Mouse (Mus musculus): ENCODE results near the gene H2-Q6. TPM values are rescaled to one million over a fixed set of nuclear protein-coding genes. Genes with fewer than 3 reads are reported as not detected.

H2-Q6 gene
- polyA plus RNA-seq (2012; fragmentation: generic; extraction: Trizol) = under 1 TPM in 1 of 2 experiments, not detected in 1; 0.05 TPM

GRCm38 (mm10) chr17:35424624-35425416 is at the start of gene H2-Q6:
Gene H2-Q6, plus strand, starts transcription at chr17:35424850.

DNA sequence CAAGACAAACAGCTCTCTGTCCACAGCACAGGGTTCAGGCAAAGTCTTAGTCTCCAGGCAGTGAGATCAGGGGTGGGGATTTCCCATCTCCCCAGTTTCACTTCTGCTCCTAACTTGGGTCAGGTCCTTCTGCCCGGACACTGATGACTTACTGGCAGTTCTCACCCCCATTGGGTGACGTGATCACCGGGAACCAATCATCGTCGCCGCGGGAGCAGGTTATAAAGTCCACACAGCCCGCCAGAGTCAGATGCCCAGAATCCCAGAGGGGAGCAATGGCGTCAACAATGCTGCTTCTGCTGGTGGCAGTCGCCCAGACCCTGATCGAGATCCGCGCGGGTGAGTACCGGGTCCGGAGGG is 45.3 kb upstream of the H2-Q6 start, which contains the start of gene H2-Q4:
Gene H2-Q4 (plus strand): TSS at position 249 of the 360 bp plus-strand sequence.

GRCm38 (mm10) chr17:35438885-35439284 is 14.2 kb downstream of the H2-Q6 start, which contains the start of gene H2-Q7:
Gene H2-Q7, plus strand, starts transcription at chr17:35439155.

GRCm38 (mm10) chr17:35469842-35470751 is 45.4 kb downstream of the H2-Q6 start, which contains the start of gene H2-Q10:
Gene H2-Q10, plus strand, starts transcription at chr17:35470089.

Other genes starting within 250 kb of the H2-Q6 start
- gene Aif1, start 248.8 kb upstream of the H2-Q6 start, polyA plus RNA-seq (2012; fragmentation: generic; extraction: Trizol) = under 1 TPM in 1 of 2 experiments, not detected in 1; 0.47 TPM
- gene Lst1, start 236.4 kb upstream of the H2-Q6 start, polyA plus RNA-seq (2012; fragmentation: generic; extraction: Trizol) = 10 to 100 TPM in 1 of 2 experiments, 1 to 10 TPM in 1; 1.9 to 10.8 TPM
- gene Ltb, start 230.4 kb upstream of the H2-Q6 start, polyA plus RNA-seq (2012; fragmentation: generic; extraction: Trizol) = under 1 TPM; 0.05 to 0.06 TPM
- not detected for gene Tnf, start 222.8 kb upstream of the H2-Q6 start, polyA plus RNA-seq (2012; fragmentation: generic; extraction: Trizol)
- gene Lta, start 219.5 kb upstream of the H2-Q6 start, polyA plus RNA-seq (2012; fragmentation: generic; extraction: Trizol) = under 1 TPM; 0.12 to 0.13 TPM
- gene Gm16181, start 204.0 kb upstream of the H2-Q6 start, polyA plus RNA-seq (2012; fragmentation: generic; extraction: Trizol) = under 1 TPM in 1 of 2 experiments, not detected in 1; 0.20 TPM
- gene Atp6v1g2, start 191.2 kb upstream of the H2-Q6 start, polyA plus RNA-seq (2012; fragmentation: generic; extraction: Trizol) = 1 to 10 TPM; 1.8 to 4.6 TPM
- 10 to 100 TPM; 26.9 to 35.6 TPM for gene Nfkbil1, start 189.1 kb upstream of the H2-Q6 start, polyA plus RNA-seq (2012; fragmentation: generic; extraction: Trizol)
- 100 to 1,000 TPM; 295 to 318 TPM for gene Ddx39b, start 183.1 kb upstream of the H2-Q6 start, polyA plus RNA-seq (2012; fragmentation: generic; extraction: Trizol)
- gene H2-D1, start 162.1 kb upstream of the H2-Q6 start, polyA plus RNA-seq (2012; fragmentation: generic; extraction: Trizol) = 10 to 100 TPM; 15.2 to 43.8 TPM
- 1 to 10 TPM; 1.8 to 5.9 TPM for gene H2-Q1, start 104.4 kb upstream of the H2-Q6 start, polyA plus RNA-seq (2012; fragmentation: generic; extraction: Trizol)
- under 1 TPM in 1 of 2 experiments, not detected in 1; 0.05 TPM for gene H2-Q2, start 82.6 kb upstream of the H2-Q6 start, polyA plus RNA-seq (2012; fragmentation: generic; extraction: Trizol)
- 10 to 100 TPM in 1 of 2 experiments, under 1 TPM in 1; 0.61 to 14.6 TPM for gene H2-Q4, start 45.2 kb upstream of the H2-Q6 start, polyA plus RNA-seq (2012; fragmentation: generic; extraction: Trizol)
- gene H2-Q7, start 14.3 kb downstream of the H2-Q6 start, polyA plus RNA-seq (2012; fragmentation: generic; extraction: Trizol) = under 1 TPM; 0.05 to 0.31 TPM
- gene H2-Q10, start 45.2 kb downstream of the H2-Q6 start, polyA plus RNA-seq (2012; fragmentation: generic; extraction: Trizol) = under 1 TPM in 1 of 2 experiments, not detected in 1; 0.01 TPM
- gene Pou5f1, start 81.2 kb downstream of the H2-Q6 start, polyA plus RNA-seq (2012; fragmentation: generic; extraction: Trizol) = not detected
- 10 to 100 TPM; 50.1 to 69.1 TPM for gene Tcf19, start 92.0 kb downstream of the H2-Q6 start, polyA plus RNA-seq (2012; fragmentation: generic; extraction: Trizol)
- gene Cchcr1, start 92.2 kb downstream of the H2-Q6 start, polyA plus RNA-seq (2012; fragmentation: generic; extraction: Trizol) = 10 to 100 TPM; 22.4 to 23.7 TPM
- gene Psors1c2, start 108.4 kb downstream of the H2-Q6 start, polyA plus RNA-seq (2012; fragmentation: generic; extraction: Trizol) = under 1 TPM; 0.05 to 0.59 TPM
- 10 to 100 TPM in 1 of 2 experiments, 1 to 10 TPM in 1; 4.7 to 32.6 TPM for gene Cdsn, start 127.3 kb downstream of the H2-Q6 start, polyA plus RNA-seq (2012; fragmentation: generic; extraction: Trizol)
- not detected for gene 2300002M23Rik, start 142.6 kb downstream of the H2-Q6 start, polyA plus RNA-seq (2012; fragmentation: generic; extraction: Trizol)
- gene Sfta2, start 176.7 kb downstream of the H2-Q6 start, polyA plus RNA-seq (2012; fragmentation: generic; extraction: Trizol) = not detected
- not detected for gene Gm9573, start 201.8 kb downstream of the H2-Q6 start, polyA plus RNA-seq (2012; fragmentation: generic; extraction: Trizol)
- gene Mucl3, start 218.8 kb downstream of the H2-Q6 start, polyA plus RNA-seq (2012; fragmentation: generic; extraction: Trizol) = under 1 TPM in 1 of 2 experiments, not detected in 1; 0.01 TPM
- gene Vars2, start 242.7 kb downstream of the H2-Q6 start, polyA plus RNA-seq (2012; fragmentation: generic; extraction: Trizol) = 10 to 100 TPM; 10.3 to 17.1 TPM
- gene Gtf2h4, start 248.9 kb downstream of the H2-Q6 start, polyA plus RNA-seq (2012; fragmentation: generic; extraction: Trizol) = 10 to 100 TPM; 37.3 to 43.3 TPM

Data from C3H10T1/2 (cell line).